Mouse (Mus musculus) ES-Bruce4 (cell line): Measurements from ENCODE around the gene Hormad2.

Source experiments
- CTCF ChIP-seq: IDR thresholded peaks from one replicate; pipeline ENCODE4 v1.8.1; 2011; ENCODE audit warnings: low read depth, low read length
- EP300 ChIP-seq: IDR thresholded peaks from 2 replicates; pipeline ENCODE4 v1.6.1; 2011; ENCODE audit warnings: low read depth, low read length; ENCODE audit not compliant: insufficient read depth
- POLR2A ChIP-seq: IDR thresholded peaks from one replicate; pipeline ENCODE4 v1.8.1; 2011; ENCODE audit warnings: low read length; ENCODE audit not compliant: insufficient read depth

- TF ChIP-seq POLR2A (no peak), CTCF (no peak), EP300 (no peak)
Measured at GRCm38 (mm10) chr11:4401251-4401650, 39.7 kb downstream of the Hormad2 start.
